Mouse (Mus musculus): ENCODE data around the gene Clpp. TPM values are rescaled to one million over a fixed set of nuclear protein-coding genes. Genes with fewer than 3 reads are reported as not detected.

Gene Clpp
- 10 to 100 TPM; 35.8 to 39.5 (median 37.5) TPM for total RNA-seq (2022)

DNA sequence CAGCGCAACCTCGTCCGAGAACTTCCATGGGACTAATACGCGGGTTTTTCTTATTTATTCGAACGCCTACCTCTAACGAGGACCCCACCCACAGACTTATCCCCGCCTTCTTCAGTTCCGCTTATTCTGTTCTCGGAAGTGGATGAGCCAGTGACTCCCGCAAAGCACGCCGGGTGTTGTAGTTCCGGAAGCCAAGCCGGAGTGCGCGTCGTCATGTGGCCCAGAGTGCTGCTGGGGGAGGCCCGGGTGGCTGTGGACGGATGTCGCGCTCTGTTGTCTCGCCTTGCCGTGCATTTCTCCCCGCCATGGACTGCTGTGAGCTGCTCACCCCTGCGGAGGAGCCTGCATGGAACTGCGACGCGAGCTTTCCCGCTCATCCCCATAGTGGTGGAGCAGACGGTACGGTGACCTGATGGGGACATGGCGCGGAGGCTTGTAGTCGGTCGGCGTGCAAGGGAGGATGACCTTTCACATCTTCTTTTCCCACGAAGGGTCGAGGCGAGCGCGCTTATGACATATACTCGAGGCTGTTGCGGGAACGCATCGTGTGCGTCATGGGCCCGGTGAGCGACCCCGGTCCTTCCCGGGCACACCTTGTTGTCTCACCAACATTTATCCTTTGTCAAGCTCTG is at the start of gene Clpp:
Gene Clpp (plus strand): TSS at position 191 of the 632 bp plus-strand sequence.
- DNase-seq (ENCODE audit: low spot score in 2 of 2) = peak; percentile 88 to 91

GRCm38 (mm10) chr17:56950915-56951314 is 39.2 kb upstream of the Clpp start:
- peak; percentile 33 to 40 for DNase-seq (ENCODE audit: low spot score in 2 of 2)

DNA sequence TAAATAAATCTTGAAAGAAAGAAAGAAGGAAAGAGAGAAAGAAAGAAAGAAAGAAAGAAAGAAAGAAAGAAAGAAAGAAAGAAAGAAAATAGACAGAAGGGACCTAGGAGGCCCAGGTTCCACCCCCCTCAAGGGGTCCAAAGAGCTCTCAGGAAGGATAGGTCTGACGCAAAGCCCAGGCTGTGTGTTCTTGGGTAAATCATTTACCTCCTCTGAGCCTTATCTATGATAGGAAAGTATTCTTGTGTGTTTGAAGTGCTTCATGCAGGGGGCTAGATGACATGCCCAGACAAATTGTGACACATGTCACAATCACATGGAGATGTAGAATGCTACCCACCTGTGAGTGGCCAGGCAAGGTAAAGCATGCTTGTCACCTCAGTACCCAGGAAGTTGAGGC is 37.5 kb upstream of the Clpp start:
- no peak for DNase-seq (ENCODE audit: low spot score in 2 of 2)

DNA sequence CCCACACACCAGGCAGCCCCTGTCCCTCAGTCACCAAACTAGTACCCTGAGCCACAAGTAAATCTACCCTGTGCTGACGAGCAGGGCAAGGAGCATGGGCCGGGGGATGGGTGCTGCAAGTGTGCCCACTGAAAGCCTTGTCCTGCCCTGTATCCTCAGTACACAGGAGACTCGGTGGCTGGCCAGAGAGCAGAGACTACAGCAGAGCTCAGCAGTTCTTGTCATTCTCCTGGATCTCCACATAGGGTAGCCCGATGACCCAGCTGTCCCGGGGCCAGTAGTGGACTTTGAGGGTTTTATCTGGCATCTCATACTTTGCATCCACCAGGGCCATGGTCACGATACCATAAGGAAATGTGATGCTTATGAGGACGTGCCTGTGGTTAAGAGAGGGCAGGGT is 35.2 kb upstream of the Clpp start:
- DNase-seq (ENCODE audit: low spot score in 2 of 2) = no peak

GRCm38 (mm10) chr17:56957763-56958429 is 32.2 kb upstream of the Clpp start:
- DNase-seq (ENCODE audit: low spot score in 2 of 2) = no peak

- DNase-seq (ENCODE audit: low spot score in 2 of 2) = no peak
Measured at GRCm38 (mm10) chr17:56958667-56959066, 31.4 kb upstream of the Clpp start.

- no peak for DNase-seq (ENCODE audit: low spot score in 2 of 2)
Measured at GRCm38 (mm10) chr17:56961880-56962279, 28.2 kb upstream of the Clpp start.

- DNase-seq (ENCODE audit: low spot score in 2 of 2) = no peak
Measured at GRCm38 (mm10) chr17:56962642-56963405, 27.3 kb upstream of the Clpp start.

GRCm38 (mm10) chr17:56963646-56964045 is 26.5 kb upstream of the Clpp start:
- no peak for DNase-seq (ENCODE audit: low spot score in 2 of 2)

DNA sequence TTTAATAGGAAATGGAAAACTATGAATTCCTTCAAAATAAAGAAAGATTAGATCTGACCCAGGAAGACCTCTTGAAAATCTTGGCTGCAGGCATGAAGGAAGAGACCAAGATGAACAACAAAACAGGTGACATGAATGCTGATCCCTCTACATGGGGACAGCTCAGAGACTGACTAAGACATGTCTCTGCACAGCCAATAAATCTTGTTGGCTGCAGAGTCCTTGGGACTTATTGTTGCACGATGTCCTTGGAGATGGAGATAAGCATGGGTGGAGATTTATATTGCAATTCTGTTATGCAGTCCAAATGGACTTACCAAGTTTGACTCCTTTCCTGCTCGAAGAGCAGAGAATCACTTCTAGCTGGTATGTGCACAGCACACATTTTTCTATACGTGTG is 20.8 kb upstream of the Clpp start:
- DNase-seq (ENCODE audit: low spot score in 2 of 2) = no peak

- DNase-seq (ENCODE audit: low spot score in 2 of 2) = no peak
Measured at GRCm38 (mm10) chr17:56970081-56970480, 20.0 kb upstream of the Clpp start.

DNA sequence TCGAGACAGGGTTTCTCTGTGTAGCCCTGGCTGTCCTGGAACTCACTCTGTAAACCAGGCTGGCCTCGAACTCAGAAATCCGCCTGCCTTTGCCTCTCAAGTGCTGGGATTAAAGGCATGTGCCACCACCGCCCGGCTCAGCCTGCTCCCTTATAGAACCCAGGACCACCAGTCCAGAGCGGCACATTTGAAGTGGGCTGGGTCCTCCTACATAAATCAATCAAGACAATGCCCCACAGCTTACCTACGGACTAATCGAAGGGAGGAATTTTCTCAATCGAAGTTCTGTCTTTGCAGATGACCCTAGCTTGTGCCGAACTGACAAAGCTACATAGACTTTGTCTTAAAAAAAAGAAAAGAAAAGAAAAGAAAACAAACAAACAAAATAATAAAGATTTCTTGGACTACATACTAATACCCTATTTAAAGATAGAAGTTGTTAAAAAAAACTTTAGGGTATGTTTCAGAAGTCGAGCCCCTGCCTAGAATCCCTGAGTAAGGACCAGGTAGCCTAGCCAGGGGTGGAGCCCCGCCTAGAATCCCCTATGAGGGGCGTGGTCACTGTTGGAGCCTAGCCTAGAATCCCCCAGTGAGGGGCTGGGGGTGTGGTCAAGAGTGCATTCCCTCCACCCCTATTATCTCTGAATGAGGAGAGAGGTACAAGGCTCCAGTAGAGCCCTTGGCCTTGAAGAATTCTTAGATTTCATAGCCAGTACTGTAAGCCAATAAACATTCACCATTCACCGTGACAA is 16.0 kb upstream of the Clpp start:
- DNase-seq (ENCODE audit: low spot score in 2 of 2) = no peak

- DNase-seq (ENCODE audit: low spot score in 2 of 2) = no peak
Measured at GRCm38 (mm10) chr17:56974708-56975240, 15.3 kb upstream of the Clpp start.

DNA sequence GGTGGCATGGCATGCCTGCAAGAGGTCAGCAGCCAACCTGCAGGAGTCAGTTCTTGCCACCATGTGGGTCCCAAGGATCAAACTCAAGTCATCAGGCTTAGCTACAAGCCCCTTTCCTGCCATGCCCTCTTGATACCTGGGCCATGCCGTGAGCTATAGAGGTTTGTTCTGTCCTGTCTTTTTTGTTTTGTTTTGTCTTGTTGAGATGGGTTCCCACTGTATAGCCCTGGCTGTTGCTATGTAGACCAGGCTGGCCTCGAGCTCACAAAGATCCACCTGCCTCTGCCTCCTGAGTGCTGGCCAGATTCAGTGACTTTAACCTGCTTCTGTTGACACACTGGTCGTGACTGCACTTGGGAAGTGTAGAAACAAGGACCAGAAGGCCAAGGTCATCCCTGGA is 14.7 kb upstream of the Clpp start:
- no peak for DNase-seq (ENCODE audit: low spot score in 2 of 2)

DNA sequence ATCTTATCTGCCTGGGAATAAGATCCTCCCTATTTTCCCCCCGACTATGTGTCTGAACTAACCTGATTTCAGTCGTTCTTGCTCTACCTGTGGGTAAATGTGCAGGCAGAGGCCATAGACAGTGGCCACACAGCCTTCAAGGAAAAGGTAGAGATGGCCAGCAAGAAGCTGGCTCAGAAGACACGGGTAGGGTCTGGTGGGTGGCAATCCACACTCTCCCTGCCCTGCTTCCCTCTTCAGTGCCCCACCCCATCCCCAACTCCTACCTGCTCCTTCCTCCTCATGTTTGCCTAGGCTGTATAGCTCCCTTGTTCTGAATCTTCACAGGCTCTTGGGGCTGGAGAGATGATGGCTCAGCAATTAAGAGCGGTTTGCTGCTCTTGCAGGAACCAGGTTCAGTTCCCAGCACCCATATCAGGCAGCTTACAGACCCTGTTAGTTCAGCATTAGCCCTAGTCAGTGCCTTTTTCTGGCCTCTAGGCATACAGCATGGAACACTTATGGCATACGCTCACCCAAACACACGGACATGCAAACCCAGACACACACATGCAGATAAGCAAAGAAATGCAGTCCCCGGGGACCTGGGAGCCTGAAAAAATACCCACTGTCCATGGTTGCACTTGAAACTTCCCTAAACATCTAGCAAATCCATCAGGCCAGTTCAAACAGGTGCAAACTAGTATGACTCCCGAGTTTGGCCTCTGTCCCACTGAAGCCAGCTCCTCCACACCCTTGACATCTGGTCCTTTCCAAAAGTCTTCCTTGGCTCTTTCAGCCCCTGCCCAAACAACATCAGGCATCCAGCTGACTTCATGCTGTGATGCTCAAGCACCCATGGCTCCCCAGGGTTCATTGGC is 13.3 kb upstream of the Clpp start:
- DNase-seq (ENCODE audit: low spot score in 2 of 2) = no peak

GRCm38 (mm10) chr17:56979524-56979923 is 10.6 kb upstream of the Clpp start:
- no peak for DNase-seq (ENCODE audit: low spot score in 2 of 2)

DNA sequence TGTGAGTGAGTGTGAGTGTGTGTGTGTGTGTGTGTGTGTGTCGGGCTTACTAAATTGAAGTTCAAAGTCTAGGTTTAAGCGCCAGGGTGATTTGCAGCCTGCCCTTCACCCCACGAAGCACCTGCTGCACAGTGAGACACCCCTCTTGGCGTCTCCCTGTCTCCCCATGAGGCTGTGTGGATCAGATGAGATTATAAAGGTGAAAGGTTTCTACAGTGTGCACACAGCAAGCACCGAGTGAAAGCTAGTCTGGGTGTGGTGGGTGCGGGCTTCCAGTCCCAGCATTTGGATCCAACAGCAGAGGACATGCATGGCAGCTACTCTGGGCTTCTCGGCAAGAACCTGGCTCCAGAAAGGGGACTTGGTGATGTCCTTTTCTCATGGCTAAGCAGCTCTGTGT is 9.1 kb upstream of the Clpp start:
- DNase-seq (ENCODE audit: low spot score in 2 of 2) = no peak

DNA sequence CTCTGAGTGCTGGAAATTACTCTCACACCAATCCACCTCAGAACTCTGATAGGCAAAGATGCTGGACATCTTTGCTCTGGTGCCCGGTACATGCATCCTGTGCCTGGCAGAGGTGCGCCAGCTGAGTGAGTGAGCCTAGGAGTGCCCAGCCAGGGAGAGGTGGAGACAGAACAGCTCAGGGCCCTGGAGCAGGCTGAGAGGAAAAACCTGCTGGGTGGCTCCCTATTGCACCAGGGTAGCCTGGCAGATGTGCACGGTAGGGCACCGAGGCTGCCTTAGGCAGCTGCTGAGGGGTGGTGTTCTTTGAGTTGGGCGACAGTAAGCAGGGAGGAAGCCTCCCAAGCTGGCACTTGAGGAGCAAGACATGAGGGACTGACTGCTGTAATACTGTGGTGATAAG is 8.1 kb upstream of the Clpp start, which contains the start of gene Acer1:
Gene Acer1 (minus strand): TSS at position 114 of the 400 bp plus-strand sequence.
- no peak for DNase-seq (ENCODE audit: low spot score in 2 of 2)

DNA sequence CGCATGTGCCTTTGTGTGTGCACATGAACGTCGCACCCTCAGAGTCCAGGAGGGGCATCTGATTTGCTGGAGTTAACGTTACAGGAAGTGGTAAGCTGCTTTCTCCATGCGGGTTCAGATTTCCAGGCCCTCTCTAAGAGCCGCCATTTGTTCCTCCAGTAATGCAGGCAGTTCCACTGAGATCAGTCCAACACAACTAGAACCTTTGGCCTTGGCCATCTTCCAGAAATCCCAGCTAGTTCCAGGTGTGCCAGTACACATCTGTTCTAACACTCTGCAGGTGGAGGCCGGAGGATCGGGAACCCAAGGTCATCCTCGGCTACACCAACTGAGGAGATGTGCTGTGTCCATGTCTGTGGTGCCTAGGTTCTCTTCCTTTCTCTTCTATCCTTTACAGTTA is 5.2 kb upstream of the Clpp start:
- DNase-seq (ENCODE audit: low spot score in 2 of 2) = no peak

DNA sequence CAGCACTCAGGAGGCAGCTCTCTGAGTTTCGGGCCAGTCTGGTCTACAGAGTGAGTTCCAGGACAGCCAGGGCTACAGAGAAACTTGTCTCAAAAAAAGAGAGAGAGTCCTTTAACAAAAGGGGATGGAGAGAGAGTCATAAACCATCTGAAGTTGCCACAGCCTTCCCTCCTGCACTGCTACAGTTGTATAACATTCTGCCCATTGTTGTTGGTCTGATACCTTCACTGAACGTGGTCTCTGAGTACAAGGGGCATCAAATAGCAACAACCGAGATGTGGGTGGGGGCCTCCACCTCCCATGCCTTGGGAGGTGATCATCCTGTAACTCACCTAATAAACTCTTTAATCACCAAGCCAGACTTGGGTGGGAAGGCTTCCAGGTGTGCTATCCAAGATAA is 4.4 kb upstream of the Clpp start:
- no peak for DNase-seq (ENCODE audit: low spot score in 2 of 2)

Measured in gastrocnemius, adult 8-10 months (tissue).